Mouse (Mus musculus): ENCODE results near the gene Cd274.
A peak's percentile ranks its signal among the peaks of the same experiment; 100 is the strongest.
"Not testable (repeated sequence)": the region's sequence is repeated elsewhere in the genome, so short reads cannot be mapped to it uniquely, and the experiment has no call there.

Gene Cd274

GRCm38 (mm10) chr19:29393333-29393732 lies 26.1 kb downstream of the Cd274 start:
- ATAC-seq (ENCODE audit: low TSS enrichment), result no peak

- ATAC-seq (ENCODE audit: low TSS enrichment), result no peak
Measured at GRCm38 (mm10) chr19:29394721-29395120, 27.5 kb downstream of the Cd274 start.

- no peak for ATAC-seq (ENCODE audit: low TSS enrichment)
Measured at GRCm38 (mm10) chr19:29396353-29396752, 29.1 kb downstream of the Cd274 start.

- no peak for ATAC-seq (ENCODE audit: low TSS enrichment)
Measured at GRCm38 (mm10) chr19:29399786-29400185, 32.5 kb downstream of the Cd274 start.

- ATAC-seq (ENCODE audit: low TSS enrichment), result no peak
Measured at GRCm38 (mm10) chr19:29400466-29400865, 33.2 kb downstream of the Cd274 start.

GRCm38 (mm10) chr19:29402621-29403020 lies 35.4 kb downstream of the Cd274 start:
- no peak for ATAC-seq (ENCODE audit: low TSS enrichment)

- ATAC-seq (ENCODE audit: low TSS enrichment), result no peak
Measured at GRCm38 (mm10) chr19:29403251-29403650, 36.0 kb downstream of the Cd274 start.

- peak; percentile 97 for ATAC-seq (ENCODE audit: low TSS enrichment)
Measured at GRCm38 (mm10) chr19:29405388-29405787, 38.1 kb downstream of the Cd274 start.

GRCm38 (mm10) chr19:29406042-29407017 lies 39.1 kb downstream of the Cd274 start:
- ATAC-seq (ENCODE audit: low TSS enrichment), result no peak

GRCm38 (mm10) chr19:29410619-29411018 lies 43.4 kb downstream of the Cd274 start, which contains the start of gene Pdcd1lg2:
Pdcd1lg2 (plus strand) TSS chr19:29410919.
- ATAC-seq (ENCODE audit: low TSS enrichment), result no peak

GRCm38 (mm10) chr19:29412476-29413420 lies 45.5 kb downstream of the Cd274 start:
- no peak for ATAC-seq (ENCODE audit: low TSS enrichment)

- ATAC-seq (ENCODE audit: low TSS enrichment), result no peak
Measured at GRCm38 (mm10) chr19:29414513-29414912, 47.3 kb downstream of the Cd274 start.

- ATAC-seq (ENCODE audit: low TSS enrichment), result not testable (repeated sequence)
Measured at GRCm38 (mm10) chr19:29414917-29415316, 47.7 kb downstream of the Cd274 start.

GRCm38 (mm10) chr19:29416393-29416902 lies 49.2 kb downstream of the Cd274 start:
- no peak for ATAC-seq (ENCODE audit: low TSS enrichment)

- no peak for ATAC-seq (ENCODE audit: low TSS enrichment)
Measured at GRCm38 (mm10) chr19:29417188-29417587, 49.9 kb downstream of the Cd274 start.

GRCm38 (mm10) chr19:29417894-29418293 lies 50.6 kb downstream of the Cd274 start:
- ATAC-seq (ENCODE audit: low TSS enrichment), result no peak

- ATAC-seq (ENCODE audit: low TSS enrichment), result no peak
Measured at GRCm38 (mm10) chr19:29418661-29419115, 51.4 kb downstream of the Cd274 start.

- ATAC-seq (ENCODE audit: low TSS enrichment), result no peak
Measured at GRCm38 (mm10) chr19:29419506-29419905, 52.3 kb downstream of the Cd274 start.

- no peak for ATAC-seq (ENCODE audit: low TSS enrichment)
Measured at GRCm38 (mm10) chr19:29419946-29420345, 52.7 kb downstream of the Cd274 start.

- ATAC-seq (ENCODE audit: low TSS enrichment), result no peak
Measured at GRCm38 (mm10) chr19:29420397-29420796, 53.1 kb downstream of the Cd274 start.

- ATAC-seq (ENCODE audit: low TSS enrichment), result no peak
Measured at GRCm38 (mm10) chr19:29422013-29422645, 54.9 kb downstream of the Cd274 start.

All from frontal cortex, adult (tissue).